23 mouse cellular contexts compared by ENCODE assay signal in the genomic region with DNA sequence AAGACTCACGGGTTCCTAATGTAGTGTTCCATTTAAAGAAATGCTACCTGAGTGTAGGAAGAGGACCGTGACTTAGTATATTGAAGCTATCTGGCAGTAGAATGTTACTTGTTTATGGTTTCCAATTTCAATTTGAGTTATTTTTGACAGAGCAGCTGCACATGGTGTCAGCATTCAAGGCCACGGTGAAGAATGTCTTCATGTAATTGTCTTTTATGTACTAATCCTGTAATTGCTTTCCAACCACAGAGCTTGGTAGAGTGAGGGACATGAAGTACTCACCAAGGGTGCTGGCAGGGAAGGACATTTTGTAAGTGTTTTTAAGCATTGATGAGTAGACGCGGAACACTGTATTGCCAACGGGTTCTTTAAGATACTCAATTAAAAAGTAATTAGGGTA.
DNase-seq lines count a peak whose midpoint lies in the region; ATAC-seq and TF ChIP-seq lines count a peak whose summit lies in the region.
"Had no signal": no experiment of that assay in that cellular context is flagged by ENCODE, and none has a peak within 500 bp of the region (broad histone marks: within the 10 kb centered on the region; RNA-seq: fewer than 3 reads in every experiment).

No protein-coding gene starts in this region.

- H3K27ac ChIP-seq in embryonic facial prominence, embryonic 14.5 days (replicated peaks; ENCODE audit: low read depth, low read length): no peak overlapping the region
- no peak overlapping the region for H3K27ac ChIP-seq in embryonic facial prominence, embryonic 10.5 days (replicated peaks)
- H3K27ac ChIP-seq in layer of hippocampus, adult 2 months: peak overlapping the region; percentile 76
- no peak overlapping the region for H3K27ac ChIP-seq in midbrain, embryonic 11.5 days (ENCODE audit: low read depth, low read length)
- no peak overlapping the region for H3K27ac ChIP-seq in midbrain, embryonic 10.5 days (replicated peaks)
- H3K27ac ChIP-seq: embryonic facial prominence, embryonic 13.5 days; forebrain, embryonic 13.5 days; forebrain, embryonic 15.5 days had no signal

- H3K4me3 ChIP-seq in embryonic facial prominence, embryonic 14.5 days (ENCODE audit: low read depth, low read length): no peak overlapping the region
- no peak overlapping the region for H3K4me3 ChIP-seq in embryonic facial prominence, embryonic 10.5 days
- no peak overlapping the region for H3K4me3 ChIP-seq in layer of hippocampus, adult 2 months
- H3K4me3 ChIP-seq in midbrain, embryonic 11.5 days (ENCODE audit: low read depth, low read length): no peak overlapping the region
- no peak overlapping the region for H3K4me3 ChIP-seq in midbrain, embryonic 10.5 days
- H3K4me3 ChIP-seq: embryonic facial prominence, embryonic 13.5 days; forebrain, embryonic 13.5 days; forebrain, embryonic 15.5 days had no signal

- 72% methylated on average over 6 of the region's 6 CpGs for WGBS in embryonic facial prominence, embryonic 14.5 days
- 88% methylated on average over 6 of the region's 6 CpGs for WGBS in embryonic facial prominence, embryonic 10.5 days
- 91% methylated on average over 6 of the region's 6 CpGs for WGBS in midbrain, embryonic 11.5 days
- WGBS in midbrain, embryonic 10.5 days: 93% methylated on average over 6 of the region's 6 CpGs

- TF ChIP-seq CTCF in layer of hippocampus, adult 2 months (conservative IDR thresholded peaks at IDR 0.05): no peak

- DNase-seq in embryonic facial prominence, embryonic 14.5 days (ENCODE audit: low spot score): peak; percentile 67
- no peak for DNase-seq in embryonic facial prominence, embryonic 10.5 days (ENCODE audit: low spot score)
- no peak for DNase-seq in layer of hippocampus, adult 2 months (ENCODE audit: low spot score in 2 of 2)
- no peak for DNase-seq in layer of hippocampus, adult 9-11 months
- peak; percentile 64 for DNase-seq in midbrain, embryonic 11.5 days (ENCODE audit: low spot score, missing footprints)
- no peak for DNase-seq in midbrain, embryonic 10.5 days (ENCODE audit: low spot score)
- DNase-seq: adrenal gland, adult 8-10 months; adrenal gland, postnatal 14 days; adrenal gland, postnatal 36 days; B cell, adult 2 months; cerebellum, adult 11-12 months; cerebellum, adult 2 months; cerebellum, adult 9-10 months; cerebellum, postnatal 10 days; cerebellum, postnatal 25 days had no signal

- peak; percentile 79 for ATAC-seq in embryonic facial prominence, embryonic 14.5 days (ENCODE audit: low read depth)
- ATAC-seq in midbrain, embryonic 11.5 days (ENCODE audit: low FRiP score): no peak
- ATAC-seq: activated CD4-positive, CD25-positive, alpha-beta regulatory T cell, adult 4 months; CD4-positive, CD25-positive, alpha-beta regulatory T cell, adult 4 months; forebrain, embryonic 13.5 days; forebrain, embryonic 15.5 days; Patski had no signal

- H3K4me1 ChIP-seq in embryonic facial prominence, embryonic 14.5 days (ENCODE audit: control insufficient read depth, insufficient read depth, low read length): no peaks in the 10 kb centered on the region
- H3K4me1 ChIP-seq in embryonic facial prominence, embryonic 10.5 days: peaks cover 3% of the 10 kb centered on the region
- H3K4me1 ChIP-seq in midbrain, embryonic 11.5 days (ENCODE audit: control insufficient read depth, insufficient read depth, low read length): no peaks in the 10 kb centered on the region
- no peaks in the 10 kb centered on the region for H3K4me1 ChIP-seq in midbrain, embryonic 10.5 days
- H3K4me1 ChIP-seq: embryonic facial prominence, embryonic 13.5 days; forebrain, embryonic 13.5 days; forebrain, embryonic 15.5 days had no signal

- no peaks in the 10 kb centered on the region for H3K27me3 ChIP-seq in embryonic facial prominence, embryonic 14.5 days (replicated peaks; ENCODE audit: control insufficient read depth, insufficient read depth, low read length)
- no peaks in the 10 kb centered on the region for H3K27me3 ChIP-seq in embryonic facial prominence, embryonic 10.5 days (replicated peaks; ENCODE audit: low read depth, poor library complexity, severe bottlenecking)
- H3K27me3 ChIP-seq in midbrain, embryonic 11.5 days (ENCODE audit: control insufficient read depth, insufficient read depth, low read length): no peaks in the 10 kb centered on the region
- H3K27me3 ChIP-seq in midbrain, embryonic 10.5 days (ENCODE audit: low read depth, poor library complexity, severe bottlenecking): no peaks in the 10 kb centered on the region
- H3K27me3 ChIP-seq: CH12.LX; embryonic facial prominence, embryonic 13.5 days; forebrain, embryonic 13.5 days; forebrain, embryonic 15.5 days; Patski had no signal

- H3K9ac ChIP-seq in embryonic facial prominence, embryonic 14.5 days (ENCODE audit: low read depth, low read length): no peak overlapping the region
- no peak overlapping the region for H3K9ac ChIP-seq in midbrain, embryonic 11.5 days (ENCODE audit: low read length)
- H3K9ac ChIP-seq: embryonic facial prominence, embryonic 13.5 days; forebrain, embryonic 13.5 days; forebrain, embryonic 15.5 days had no signal

- no peaks in the 10 kb centered on the region for H3K36me3 ChIP-seq in embryonic facial prominence, embryonic 14.5 days (ENCODE audit: control insufficient read depth, insufficient read depth, low read length)
- no peaks in the 10 kb centered on the region for H3K36me3 ChIP-seq in embryonic facial prominence, embryonic 10.5 days (replicated peaks)
- no peaks in the 10 kb centered on the region for H3K36me3 ChIP-seq in midbrain, embryonic 11.5 days (ENCODE audit: control insufficient read depth, insufficient read depth, low read length)
- H3K36me3 ChIP-seq in midbrain, embryonic 10.5 days: no peaks in the 10 kb centered on the region
- H3K36me3 ChIP-seq: embryonic facial prominence, embryonic 13.5 days; G1E had no signal

- no peak overlapping the region for H3K4me2 ChIP-seq in embryonic facial prominence, embryonic 14.5 days (ENCODE audit: low read depth, low read length)
- H3K4me2 ChIP-seq in midbrain, embryonic 11.5 days: no peak overlapping the region
- H3K4me2 ChIP-seq: embryonic facial prominence, embryonic 13.5 days; forebrain, embryonic 13.5 days; forebrain, embryonic 15.5 days had no signal

- H3K9me3 ChIP-seq in embryonic facial prominence, embryonic 14.5 days (ENCODE audit: control insufficient read depth, low read length): no peaks in the 10 kb centered on the region
- no peaks in the 10 kb centered on the region for H3K9me3 ChIP-seq in embryonic facial prominence, embryonic 10.5 days
- no peaks in the 10 kb centered on the region for H3K9me3 ChIP-seq in midbrain, embryonic 11.5 days (ENCODE audit: control insufficient read depth, low read length)
- H3K9me3 ChIP-seq in midbrain, embryonic 10.5 days (replicated peaks): 0 out of 2 replicates have a peak, but pooled peaks cover 5% of the 10 kb centered on the region
- H3K9me3 ChIP-seq: embryonic facial prominence, embryonic 13.5 days; forebrain, embryonic 13.5 days; forebrain, embryonic 15.5 days; G1E had no signal

Comparison
In these comparisons a context has a peak if more than half of its experiments do, and no peak if none do; other contexts are left out.
1. DNase-seq: peak in embryonic facial prominence, embryonic 14.5 days (single experiment) and midbrain, embryonic 11.5 days (single experiment); none in embryonic facial prominence, embryonic 10.5 days (single experiment), layer of hippocampus, adult 2 months (0 of 2), layer of hippocampus, adult 9-11 months (single experiment) and midbrain, embryonic 10.5 days (single experiment).